Mouse (Mus musculus): ENCODE measurements at regions not wholly inside any gene's neighbourhood (a gene's known extent, or its start where the extent isn't known, plus 50 kb on each side); places are given as distances from the start of the nearest gene placed in this dataset.

GRCm38 (mm10) chr1:129219098-129219497 lies 54.0 kb upstream of the Thsd7b start:
- DNase-seq (ENCODE audit: low spot score in 2 of 2): no peak

GRCm38 (mm10) chr1:129208806-129209205 lies 64.3 kb upstream of the Thsd7b start:
- no peak for DNase-seq (ENCODE audit: low spot score in 2 of 2)

GRCm38 (mm10) chr1:129208406-129208805 lies 64.7 kb upstream of the Thsd7b start:
- peak; percentile 5 to 19 for DNase-seq (ENCODE audit: low spot score in 2 of 2)

GRCm38 (mm10) chr1:129207674-129208073 lies 65.4 kb upstream of the Thsd7b start:
- no peak for DNase-seq (ENCODE audit: low spot score in 2 of 2)

GRCm38 (mm10) chr1:129180174-129180759 lies 92.8 kb upstream of the Thsd7b start:
- no peak for DNase-seq (ENCODE audit: low spot score in 2 of 2)

GRCm38 (mm10) chr1:129169936-129170335 lies 103.2 kb upstream of the Thsd7b start:
- DNase-seq (ENCODE audit: low spot score in 2 of 2): no peak

GRCm38 (mm10) chr1:129150643-129151042 lies 122.5 kb upstream of the Thsd7b start:
- DNase-seq (ENCODE audit: low spot score in 2 of 2): peak in 1 of 2 experiments; percentile 40

- no peak for DNase-seq (ENCODE audit: low spot score in 2 of 2)
Measured at GRCm38 (mm10) chr1:129148733-129149388, 124.2 kb upstream of the Thsd7b start.

- DNase-seq (ENCODE audit: low spot score in 2 of 2): no peak
Measured at GRCm38 (mm10) chr1:129146395-129147094, 126.6 kb upstream of the Thsd7b start.

GRCm38 (mm10) chr1:129138783-129139182 lies 134.3 kb upstream of the Thsd7b start:
- DNase-seq (ENCODE audit: low spot score in 2 of 2): no peak

- DNase-seq (ENCODE audit: low spot score in 2 of 2): no peak
Measured at GRCm38 (mm10) chr1:129106961-129107557, 166.0 kb upstream of the Thsd7b start.

- DNase-seq (ENCODE audit: low spot score in 2 of 2): no peak
Measured at GRCm38 (mm10) chr1:129100997-129101396, 172.1 kb upstream of the Thsd7b start.

GRCm38 (mm10) chr1:129078274-129078673 lies 194.8 kb upstream of the Thsd7b start:
- DNase-seq (ENCODE audit: low spot score in 2 of 2): no peak

GRCm38 (mm10) chr1:129057182-129057581 lies 215.9 kb upstream of the Thsd7b start:
- no peak for DNase-seq (ENCODE audit: low spot score in 2 of 2)

- DNase-seq (ENCODE audit: low spot score in 2 of 2): no peak
Measured at GRCm38 (mm10) chr1:129055252-129055651, 217.8 kb upstream of the Thsd7b start.

GRCm38 (mm10) chr1:129033707-129034106 lies 239.4 kb upstream of the Thsd7b start:
- no peak for DNase-seq (ENCODE audit: low spot score in 2 of 2)

- DNase-seq (ENCODE audit: low spot score in 2 of 2): no peak
Measured at GRCm38 (mm10) chr1:129005899-129006298, 267.2 kb upstream of the Thsd7b start.

- no peak for DNase-seq (ENCODE audit: low spot score in 2 of 2)
Measured at GRCm38 (mm10) chr1:129002286-129002685, 270.8 kb upstream of the Thsd7b start.

GRCm38 (mm10) chr1:129001766-129002165 lies 271.3 kb upstream of the Thsd7b start:
- DNase-seq (ENCODE audit: low spot score in 2 of 2): no peak

GRCm38 (mm10) chr1:128999741-129000517 lies 273.2 kb upstream of the Thsd7b start:
- DNase-seq (ENCODE audit: low spot score in 2 of 2): no peak

- DNase-seq (ENCODE audit: low spot score in 2 of 2): peak in 1 of 2 experiments; percentile 78
Measured at GRCm38 (mm10) chr1:128994655-128995054, 278.4 kb upstream of the Thsd7b start.

- peak in 1 of 2 experiments; percentile 34 for DNase-seq (ENCODE audit: low spot score in 2 of 2)
Measured at GRCm38 (mm10) chr1:128983411-128983810, 289.7 kb upstream of the Thsd7b start.

Measured in cerebellum, postnatal 4 days (tissue).